Mouse (Mus musculus) spleen, postnatal 10 days (tissue): ENCODE data around the gene Anxa2.

Experiments used
- DNase-seq, 2 experiments: peaks; one replicate each; pipeline ENCODE4 v3.0.0; 2021 to 2022; ENCODE audit warnings: low spot score in 2 of 2

Anxa2 gene

GRCm38 (mm10) chr9:69458982-69459381 lies 5.6 kb downstream of the Anxa2 start:
- no peak for DNase-seq

- no peak for DNase-seq
These were observed 6.5 kb downstream of the Anxa2 start for GRCm38 (mm10) chr9:69459876-69460275.

- no peak for DNase-seq
These were observed 9.6 kb downstream of the Anxa2 start for GRCm38 (mm10) chr9:69463046-69463445.

GRCm38 (mm10) chr9:69464109-69464756 lies 10.8 kb downstream of the Anxa2 start:
- no peak for DNase-seq

- DNase-seq: no peak
These were observed 12.7 kb downstream of the Anxa2 start for GRCm38 (mm10) chr9:69466098-69466497.

GRCm38 (mm10) chr9:69467310-69467939 lies 14.0 kb downstream of the Anxa2 start:
- no peak for DNase-seq

- DNase-seq: no peak
These were observed 15.6 kb downstream of the Anxa2 start for GRCm38 (mm10) chr9:69468991-69469390.

- no peak for DNase-seq
These were observed 16.9 kb downstream of the Anxa2 start for GRCm38 (mm10) chr9:69470362-69470761.

GRCm38 (mm10) chr9:69470921-69471320 lies 17.5 kb downstream of the Anxa2 start:
- DNase-seq: no peak

GRCm38 (mm10) chr9:69472724-69473123 lies 19.3 kb downstream of the Anxa2 start:
- peak in 1 of 2 experiments; percentile 23 for DNase-seq

GRCm38 (mm10) chr9:69475873-69476272 lies 22.5 kb downstream of the Anxa2 start:
- no peak for DNase-seq

- DNase-seq: no peak
These were observed 23.9 kb downstream of the Anxa2 start for GRCm38 (mm10) chr9:69477195-69477823.

- DNase-seq: no peak
These were observed 24.4 kb downstream of the Anxa2 start for GRCm38 (mm10) chr9:69477824-69478222.

- DNase-seq: peak; percentile 62 to 81
These were observed 26.9 kb downstream of the Anxa2 start for GRCm38 (mm10) chr9:69480344-69480743.

- no peak for DNase-seq
These were observed 30.4 kb downstream of the Anxa2 start for GRCm38 (mm10) chr9:69483811-69484210.

- DNase-seq: no peak
These were observed 32.7 kb downstream of the Anxa2 start for GRCm38 (mm10) chr9:69486140-69486539.

GRCm38 (mm10) chr9:69488510-69488909 lies 35.1 kb downstream of the Anxa2 start:
- no peak for DNase-seq

- no peak for DNase-seq
These were observed 35.6 kb downstream of the Anxa2 start for GRCm38 (mm10) chr9:69488972-69489371.

GRCm38 (mm10) chr9:69492809-69493208 lies 39.4 kb downstream of the Anxa2 start:
- DNase-seq: no peak

- peak; percentile 30 to 65 for DNase-seq
These were observed 49.1 kb downstream of the Anxa2 start for GRCm38 (mm10) chr9:69502504-69502903.

- DNase-seq: peak in 1 of 2 experiments; percentile 56
These were observed 52.2 kb downstream of the Anxa2 start for GRCm38 (mm10) chr9:69505611-69506010.

- no peak for DNase-seq
These were observed 53.8 kb downstream of the Anxa2 start for GRCm38 (mm10) chr9:69507206-69507605.

- no peak for DNase-seq
These were observed 54.6 kb downstream of the Anxa2 start for GRCm38 (mm10) chr9:69508016-69508415.
